ENCODE assay signal across 16 mouse cellular contexts in genomic region chr11:75129481-75129880, GRCm38 (mm10).
"Had no signal": no experiment of that assay in that cellular context is flagged by ENCODE, and none has a peak within 500 bp of the region (broad histone marks: within the 10 kb centered on the region; RNA-seq: fewer than 3 reads in every experiment).

No protein-coding gene starts in this region.

- H3K9me3 ChIP-seq: neural tube, embryonic 13.5 days; neural tube, embryonic 15.5 days; stomach, embryonic 15.5 days had no signal

- H3K9ac ChIP-seq: neural tube, embryonic 13.5 days; neural tube, embryonic 15.5 days; stomach, embryonic 15.5 days had no signal

- H3K27ac ChIP-seq: neural tube, embryonic 13.5 days; neural tube, embryonic 15.5 days; stomach, embryonic 15.5 days; stomach, postnatal 0 days had no signal

- DNase-seq: retina, postnatal 1 day; right cerebral cortex, adult 18-20 months; right cerebral cortex, postnatal 14 days; right cerebral cortex, postnatal 25 days; right cerebral cortex, postnatal 4 days; spleen, adult 18-20 months; thymus, adult 18-20 months; thymus, adult 2 months; thymus, postnatal 14 days; thymus, postnatal 25 days; thymus, postnatal 36 days; thymus, postnatal 4 days had no signal

- H3K4me2 ChIP-seq: neural tube, embryonic 13.5 days; neural tube, embryonic 15.5 days; stomach, embryonic 15.5 days had no signal

- H3K27me3 ChIP-seq: neural tube, embryonic 13.5 days; neural tube, embryonic 15.5 days; stomach, embryonic 15.5 days had no signal

- H3K4me3 ChIP-seq: neural tube, embryonic 13.5 days; neural tube, embryonic 15.5 days; stomach, embryonic 15.5 days had no signal

- H3K36me3 ChIP-seq: neural tube, embryonic 15.5 days; stomach, embryonic 15.5 days had no signal
